Comparison of ENCODE assay signal across 30 mouse cellular contexts in the genomic region with DNA sequence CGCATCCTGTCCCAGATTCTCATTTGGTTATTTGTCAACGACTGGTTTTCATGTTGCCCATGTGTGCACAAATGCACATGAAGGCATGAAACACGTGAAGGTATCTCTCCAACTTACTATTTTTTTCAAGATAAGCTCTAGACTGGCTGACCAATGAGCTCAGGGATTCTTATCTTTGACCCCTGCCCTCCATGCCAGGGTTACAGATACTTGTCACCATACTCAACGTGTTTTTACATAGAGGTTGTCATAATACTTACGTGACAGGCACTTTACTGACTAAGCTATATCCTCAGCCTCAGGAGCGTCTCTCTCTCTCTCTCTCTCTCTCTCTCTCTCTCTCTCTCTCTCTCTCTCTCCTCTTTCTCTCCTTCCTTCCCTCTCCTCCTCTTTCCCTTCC. TPM values are rescaled to one million over a fixed set of nuclear protein-coding genes. Genes with fewer than 3 reads are reported as not detected.
DNase-seq lines count a peak whose midpoint lies in the region; ATAC-seq lines count a peak whose summit lies in the region.
"Had no signal": no experiment of that assay in that cellular context is flagged by ENCODE, and none has a peak within 500 bp of the region (broad histone marks: within the 10 kb centered on the region; RNA-seq: fewer than 3 reads in every experiment).

No protein-coding gene starts in this region.

- peaks cover 13% of the 10 kb centered on the region for H3K4me1 ChIP-seq in heart, embryonic 13.5 days
- H3K4me1 ChIP-seq in intestine, embryonic 16.5 days (ENCODE audit: control insufficient read depth, insufficient read depth, low read length), result peaks cover 10% of the 10 kb centered on the region
- H3K4me1 ChIP-seq in intestine, embryonic 15.5 days (replicated peaks), result no peaks in the 10 kb centered on the region
- H3K4me1 ChIP-seq in lung, embryonic 16.5 days (replicated peaks; ENCODE audit: control insufficient read depth, insufficient read depth, low read length), result peaks cover 6% of the 10 kb centered on the region
- H3K4me1 ChIP-seq: embryonic facial prominence, embryonic 12.5 days; hindbrain, embryonic 12.5 days; limb, embryonic 12.5 days; midbrain, embryonic 12.5 days; neural tube, embryonic 12.5 days had no signal

- no peak for DNase-seq in heart, postnatal 4 days
- DNase-seq in lung, postnatal 14 days, result no peak
- DNase-seq: cerebellum, adult 11 months; cerebellum, adult 9-10 months; embryo, embryonic 11 days; kidney, adult 11 months; kidney, postnatal 36 days; liver, embryonic 13.5 days; lung, adult 2 months; right cerebral cortex, adult 18-20 months; spleen, adult 18-20 months; thymus, adult 2 months; thymus, postnatal 36 days had no signal

- peak overlapping the region; percentile 46; the same call in 1 of the 2 replicates for H3K4me2 ChIP-seq in heart, embryonic 13.5 days
- no peak overlapping the region for H3K4me2 ChIP-seq in intestine, embryonic 16.5 days (ENCODE audit: low read depth, low read length)
- no peak overlapping the region for H3K4me2 ChIP-seq in intestine, embryonic 15.5 days (replicated peaks)
- peak overlapping the region; percentile 21; the same call in 1 of the 2 replicates for H3K4me2 ChIP-seq in lung, embryonic 16.5 days (ENCODE audit: low read depth, low read length)
- H3K4me2 ChIP-seq: embryonic facial prominence, embryonic 12.5 days; hindbrain, embryonic 12.5 days; limb, embryonic 12.5 days; liver, embryonic 13.5 days; midbrain, embryonic 12.5 days; neural tube, embryonic 12.5 days had no signal

- H3K9ac ChIP-seq in heart, embryonic 13.5 days, result no peak overlapping the region
- H3K9ac ChIP-seq in intestine, embryonic 16.5 days (ENCODE audit: low read depth, low read length), result no peak overlapping the region
- H3K9ac ChIP-seq in intestine, embryonic 15.5 days, result no peak overlapping the region
- no peak overlapping the region for H3K9ac ChIP-seq in lung, embryonic 16.5 days (ENCODE audit: low read length)
- H3K9ac ChIP-seq: embryonic facial prominence, embryonic 12.5 days; hindbrain, embryonic 12.5 days; limb, embryonic 12.5 days; liver, embryonic 13.5 days; midbrain, embryonic 12.5 days; neural tube, embryonic 12.5 days had no signal

- no peaks in the 10 kb centered on the region for H3K27me3 ChIP-seq in heart, embryonic 13.5 days (replicated peaks)
- no peaks in the 10 kb centered on the region for H3K27me3 ChIP-seq in intestine, embryonic 16.5 days (replicated peaks; ENCODE audit: control insufficient read depth, insufficient read depth, low read length)
- no peaks in the 10 kb centered on the region for H3K27me3 ChIP-seq in intestine, embryonic 15.5 days (replicated peaks)
- no peaks in the 10 kb centered on the region for H3K27me3 ChIP-seq in lung, embryonic 16.5 days (ENCODE audit: control insufficient read depth, insufficient read depth, low read depth, low read length)
- H3K27me3 ChIP-seq: embryonic facial prominence, embryonic 12.5 days; hindbrain, embryonic 12.5 days; limb, embryonic 12.5 days; liver, embryonic 13.5 days; midbrain, embryonic 12.5 days; neural tube, embryonic 12.5 days had no signal

- 39% methylated on average over 6 of the region's 6 CpGs for WGBS in heart, embryonic 13.5 days
- 62% methylated on average over 6 of the region's 6 CpGs for WGBS in intestine, embryonic 16.5 days
- WGBS in intestine, embryonic 15.5 days, result 59% methylated on average over 6 of the region's 6 CpGs
- WGBS in lung, embryonic 16.5 days, result 39% methylated on average over 6 of the region's 6 CpGs

- ATAC-seq in heart, embryonic 13.5 days (ENCODE audit: extremely low read depth, insufficient number of reproducible peaks, low FRiP score, low TSS enrichment), result no peak
- peak; percentile 42; the same call in 1 of the 2 replicates for ATAC-seq in intestine, embryonic 16.5 days
- ATAC-seq in intestine, embryonic 15.5 days, result no peak
- no peak for ATAC-seq in lung, embryonic 16.5 days (ENCODE audit: low read depth)
- no peak for ATAC-seq in frontal cortex, adult (ENCODE audit: low TSS enrichment)
- ATAC-seq: CD4-positive, CD25-positive, alpha-beta regulatory T cell, adult 4 months; forebrain, embryonic 14.5 days; hindbrain, postnatal 0 days had no signal

- H3K36me3 ChIP-seq in heart, embryonic 13.5 days, result no peaks in the 10 kb centered on the region
- H3K36me3 ChIP-seq in intestine, embryonic 16.5 days (ENCODE audit: control insufficient read depth, insufficient read depth, low read length), result no peaks in the 10 kb centered on the region
- no peaks in the 10 kb centered on the region for H3K36me3 ChIP-seq in intestine, embryonic 15.5 days
- no peaks in the 10 kb centered on the region for H3K36me3 ChIP-seq in lung, embryonic 16.5 days (ENCODE audit: control insufficient read depth, insufficient read depth, low read length)
- H3K36me3 ChIP-seq: embryonic facial prominence, embryonic 12.5 days; hindbrain, embryonic 12.5 days; limb, embryonic 12.5 days; liver, embryonic 13.5 days; midbrain, embryonic 12.5 days; neural tube, embryonic 12.5 days had no signal

- peak overlapping the region; percentile 51 for H3K27ac ChIP-seq in heart, embryonic 13.5 days (replicated peaks)
- no peak overlapping the region for H3K27ac ChIP-seq in intestine, embryonic 16.5 days (ENCODE audit: low read length)
- H3K27ac ChIP-seq in intestine, embryonic 15.5 days, result no peak overlapping the region
- H3K27ac ChIP-seq in lung, embryonic 16.5 days (ENCODE audit: low read length), result no peak overlapping the region; the same call in 1 of the 2 replicates
- H3K27ac ChIP-seq: embryonic facial prominence, embryonic 12.5 days; hindbrain, embryonic 12.5 days; hindbrain, postnatal 0 days; layer of hippocampus, adult 2 months; left cerebral cortex, adult 2 months; limb, embryonic 12.5 days; liver, embryonic 13.5 days; midbrain, embryonic 12.5 days; neural tube, embryonic 12.5 days had no signal

- H3K4me3 ChIP-seq in heart, embryonic 13.5 days, result no peak overlapping the region
- no peak overlapping the region for H3K4me3 ChIP-seq in intestine, embryonic 16.5 days (ENCODE audit: low read length)
- H3K4me3 ChIP-seq in intestine, embryonic 15.5 days (replicated peaks), result no peak overlapping the region
- no peak overlapping the region for H3K4me3 ChIP-seq in lung, embryonic 16.5 days (ENCODE audit: low read length)
- H3K4me3 ChIP-seq: embryonic facial prominence, embryonic 12.5 days; hindbrain, embryonic 12.5 days; layer of hippocampus, adult 2 months; left cerebral cortex, adult 2 months; limb, embryonic 12.5 days; liver, embryonic 13.5 days; megakaryocyte, embryonic 14.5 days; midbrain, embryonic 12.5 days; myocyte; neural tube, embryonic 12.5 days had no signal

- no peaks in the 10 kb centered on the region for H3K9me3 ChIP-seq in heart, embryonic 13.5 days
- no peaks in the 10 kb centered on the region for H3K9me3 ChIP-seq in intestine, embryonic 16.5 days (ENCODE audit: control insufficient read depth, low read length)
- no peaks in the 10 kb centered on the region for H3K9me3 ChIP-seq in intestine, embryonic 15.5 days
- H3K9me3 ChIP-seq in lung, embryonic 16.5 days (ENCODE audit: control insufficient read depth, low read length), result no peaks in the 10 kb centered on the region
- H3K9me3 ChIP-seq: embryonic facial prominence, embryonic 12.5 days; hindbrain, embryonic 12.5 days; limb, embryonic 12.5 days; liver, embryonic 13.5 days; midbrain, embryonic 12.5 days; neural tube, embryonic 12.5 days had no signal

RNA-seq across cellular contexts. Expression of a gene that starts 8.2 kb away (rescaled TPM):
- polyA plus RNA-seq in heart, embryonic 13.5 days (2015; fragmentation: Nextera tagmentation; extraction: Ambion mirVana), result 2.0 and 4.0 TPM in 2 replicates
- total RNA-seq in heart, postnatal 4 days (2021), result 1 to 10 TPM; 4.1 to 6.5 TPM
- polyA plus RNA-seq in intestine, embryonic 16.5 days (2015; fragmentation: Nextera tagmentation; extraction: Ambion mirVana), result 0.40 and 0.77 TPM in 2 replicates
- 0.59 and 1.4 TPM in 2 replicates for polyA plus RNA-seq in intestine, embryonic 15.5 days (2015; fragmentation: Nextera tagmentation; extraction: Ambion mirVana)
- 5.8 and 16.8 TPM in 2 replicates for polyA plus RNA-seq in lung, embryonic 16.5 days (2015; fragmentation: Nextera tagmentation; extraction: Ambion mirVana)

RNA-seq across cellular contexts. Expression of a gene that starts 38.2 kb away (rescaled TPM):
- 47.2 and 51.4 TPM in 2 replicates for polyA plus RNA-seq in heart, embryonic 13.5 days (2015; fragmentation: Nextera tagmentation; extraction: Ambion mirVana)
- 10 to 100 TPM; 52.7 to 56.2 TPM for total RNA-seq in heart, postnatal 4 days (2021)
- polyA plus RNA-seq in intestine, embryonic 16.5 days (2015; fragmentation: Nextera tagmentation; extraction: Ambion mirVana), result 10.8 and 26.1 TPM in 2 replicates
- polyA plus RNA-seq in intestine, embryonic 15.5 days (2015; fragmentation: Nextera tagmentation; extraction: Ambion mirVana), result 33.3 and 36.4 TPM in 2 replicates
- 27.5 and 36.5 TPM in 2 replicates for polyA plus RNA-seq in lung, embryonic 16.5 days (2015; fragmentation: Nextera tagmentation; extraction: Ambion mirVana)

Comparison
In these comparisons a context has a peak if more than half of its experiments do, and no peak if none do; other contexts are left out.
1. H3K4me2 ChIP-seq: peak in heart, embryonic 13.5 days (single experiment) and lung, embryonic 16.5 days (single experiment); none in intestine, embryonic 16.5 days (single experiment) and intestine, embryonic 15.5 days (single experiment).